In genomic region chr13:110397750-110398149, GRCm38 (mm10) we compare ENCODE assay signal across 9 mouse cellular contexts. TPM values are rescaled to one million over a fixed set of nuclear protein-coding genes. Genes with fewer than 3 reads are reported as not detected.
DNase-seq lines count a peak whose midpoint lies in the region; ATAC-seq lines count a peak whose summit lies in the region.
"Had no signal": no experiment of that assay in that cellular context is flagged by ENCODE, and none has a peak within 500 bp of the region (broad histone marks: within the 10 kb centered on the region; RNA-seq: fewer than 3 reads in every experiment).

No protein-coding gene starts in this region.

- ATAC-seq in heart, embryonic 13.5 days (ENCODE audit: extremely low read depth, insufficient number of reproducible peaks, low FRiP score, low TSS enrichment) = no peak
- ATAC-seq in embryonic facial prominence, embryonic 13.5 days (ENCODE audit: insufficient number of reproducible peaks, insufficient read depth, low FRiP score, low TSS enrichment, low read depth) = no peak
- no peak for ATAC-seq in midbrain, embryonic 14.5 days (ENCODE audit: low FRiP score, low TSS enrichment)

- no peaks in the 10 kb centered on the region for H3K9me3 ChIP-seq in heart, embryonic 13.5 days
- no peaks in the 10 kb centered on the region; the same call in 1 of the 2 replicates for H3K9me3 ChIP-seq in embryonic facial prominence, embryonic 13.5 days
- no peaks in the 10 kb centered on the region for H3K9me3 ChIP-seq in limb, embryonic 10.5 days (replicated peaks)
- H3K9me3 ChIP-seq in midbrain, embryonic 14.5 days (ENCODE audit: control insufficient read depth, low read length) = peaks cover 6% of the 10 kb centered on the region; the same call in 1 of the 2 replicates

- H3K4me1 ChIP-seq in heart, embryonic 13.5 days = peaks cover 34% of the 10 kb centered on the region
- peaks cover 21% of the 10 kb centered on the region for H3K4me1 ChIP-seq in embryonic facial prominence, embryonic 13.5 days
- peaks cover 28% of the 10 kb centered on the region for H3K4me1 ChIP-seq in limb, embryonic 10.5 days
- H3K4me1 ChIP-seq in midbrain, embryonic 14.5 days (ENCODE audit: control insufficient read depth, insufficient read depth, low read length) = peaks cover 8% of the 10 kb centered on the region

- peak overlapping the region; percentile 95 for H3K9ac ChIP-seq in heart, embryonic 13.5 days
- peak overlapping the region; percentile 55 for H3K9ac ChIP-seq in embryonic facial prominence, embryonic 13.5 days
- no peak overlapping the region for H3K9ac ChIP-seq in midbrain, embryonic 14.5 days (replicated peaks; ENCODE audit: low read length)
- H3K9ac ChIP-seq: liver, embryonic 14.5 days had no signal

- peaks cover 58% of the 10 kb centered on the region for H3K36me3 ChIP-seq in heart, embryonic 13.5 days
- H3K36me3 ChIP-seq in embryonic facial prominence, embryonic 13.5 days = peaks cover 43% of the 10 kb centered on the region
- peaks cover 44% of the 10 kb centered on the region for H3K36me3 ChIP-seq in limb, embryonic 10.5 days
- H3K36me3 ChIP-seq in midbrain, embryonic 14.5 days (ENCODE audit: control insufficient read depth, insufficient read depth, low read length) = peaks cover 45% of the 10 kb centered on the region

- H3K4me2 ChIP-seq in heart, embryonic 13.5 days = peak overlapping the region; percentile 85
- H3K4me2 ChIP-seq in embryonic facial prominence, embryonic 13.5 days = peak overlapping the region; percentile 96
- peak overlapping the region; percentile 98 for H3K4me2 ChIP-seq in midbrain, embryonic 14.5 days (ENCODE audit: low read length)

- H3K4me3 ChIP-seq in heart, embryonic 13.5 days = peak overlapping the region; percentile 69
- H3K4me3 ChIP-seq in embryonic facial prominence, embryonic 13.5 days = peak overlapping the region; percentile 83
- peak overlapping the region; percentile 8 for H3K4me3 ChIP-seq in limb, embryonic 10.5 days
- peak overlapping the region; percentile 23 for H3K4me3 ChIP-seq in midbrain, embryonic 14.5 days (replicated peaks; ENCODE audit: low read depth, low read length)

- 68% methylated on average over 8 of the region's 8 CpGs for WGBS in heart, embryonic 13.5 days
- 83% methylated on average over 8 of the region's 8 CpGs for whole genome bisulfite sequencing in embryonic facial prominence, embryonic 13.5 days
- 86% methylated on average over 8 of the region's 8 CpGs for WGBS in limb, embryonic 10.5 days
- 91% methylated on average over 8 of the region's 8 CpGs for WGBS in midbrain, embryonic 14.5 days

- intact Hi-C loops in heart, postnatal 25 days (cut with DNase I) = loop anchor here (2.0 to 5.0 kb wide), 3 partner anchors 161 to 350 kb away; no protein-coding TSS in a partner anchor
- intact Hi-C loops in left cerebral cortex, postnatal 10 days (cut with DNase I) = loop anchor here (5.0 to 10.0 kb wide), 4 partner anchors 160 to 467 kb away; no protein-coding TSS in a partner anchor

- DNase-seq in heart, postnatal 25 days (ENCODE audit: low spot score) = no peak
- no peak for DNase-seq in limb, embryonic 10.5 days (ENCODE audit: low spot score)
- DNase-seq in midbrain, embryonic 14.5 days = no peak
- no peak for DNase-seq in embryo, embryonic 9.5 days (ENCODE audit: extremely low spot score)
- DNase-seq in urinary bladder, postnatal 36 days (ENCODE audit: low spot score in 2 of 2) = no peak
- DNase-seq in left cerebral cortex, postnatal 10 days (ENCODE audit: extremely low spot score in 1 of 2, low spot score in 2 of 2) = no peak

- H3K27me3 ChIP-seq in heart, embryonic 13.5 days (replicated peaks) = no peaks in the 10 kb centered on the region
- no peaks in the 10 kb centered on the region for H3K27me3 ChIP-seq in embryonic facial prominence, embryonic 13.5 days
- H3K27me3 ChIP-seq in limb, embryonic 10.5 days (ENCODE audit: low read depth, poor library complexity, severe bottlenecking) = no peaks in the 10 kb centered on the region
- no peaks in the 10 kb centered on the region for H3K27me3 ChIP-seq in midbrain, embryonic 14.5 days (ENCODE audit: control insufficient read depth, insufficient read depth, low read length)

- H3K27ac ChIP-seq in heart, embryonic 13.5 days (replicated peaks) = peak overlapping the region; percentile 69
- H3K27ac ChIP-seq in embryonic facial prominence, embryonic 13.5 days = peak overlapping the region; percentile 44
- H3K27ac ChIP-seq in limb, embryonic 10.5 days = no peak overlapping the region
- no peak overlapping the region for H3K27ac ChIP-seq in midbrain, embryonic 14.5 days (replicated peaks; ENCODE audit: low read depth, low read length)
- H3K27ac ChIP-seq: liver, embryonic 14.5 days had no signal

RNA-seq across cellular contexts. Expression of gene Plk2, which starts 2.9 kb away (rescaled TPM):
- polyA plus RNA-seq in heart, embryonic 13.5 days (2015; fragmentation: Nextera tagmentation; extraction: Ambion mirVana) = 129 and 131 TPM in 2 replicates
- total RNA-seq in heart, postnatal 25 days (2021) = 10 to 100 TPM; 29.5 to 32.4 TPM
- polyA plus RNA-seq in embryonic facial prominence, embryonic 13.5 days (2015; fragmentation: Nextera tagmentation; extraction: Ambion mirVana) = 196 and 213 TPM in 2 replicates
- 73.9 and 85.7 TPM in 2 replicates for polyA plus RNA-seq in limb, embryonic 10.5 days (2016; fragmentation: Nextera tagmentation; extraction: Ambion mirVana)
- polyA plus RNA-seq in midbrain, embryonic 14.5 days (2014; fragmentation: Nextera tagmentation; extraction: Ambion mirVana) = 147 and 196 TPM in 2 replicates
- total RNA-seq in left cerebral cortex, postnatal 10 days (2021) = 100 to 1,000 TPM; 247 to 257 TPM

RNA-seq across cellular contexts. Expression of gene Gapt, which starts 40.8 kb away (rescaled TPM):
- 0.11 and 0.35 TPM in 2 replicates for polyA plus RNA-seq in heart, embryonic 13.5 days (2015; fragmentation: Nextera tagmentation; extraction: Ambion mirVana)
- under 1 TPM; 0.11 to 0.23 TPM for total RNA-seq in heart, postnatal 25 days (2021)
- 0.17 and 0.33 TPM in 2 replicates for polyA plus RNA-seq in embryonic facial prominence, embryonic 13.5 days (2015; fragmentation: Nextera tagmentation; extraction: Ambion mirVana)
- polyA plus RNA-seq in limb, embryonic 10.5 days (2016; fragmentation: Nextera tagmentation; extraction: Ambion mirVana) = 0.11 and 0.21 TPM in 2 replicates
- 0.11 TPM in 1 of 2 replicates, not detected in the other for polyA plus RNA-seq in midbrain, embryonic 14.5 days (2014; fragmentation: Nextera tagmentation; extraction: Ambion mirVana)
- total RNA-seq in left cerebral cortex, postnatal 10 days (2021) = not detected

Comparison
In these comparisons a context has a peak if more than half of its experiments do, and no peak if none do; other contexts are left out.
1. H3K27ac ChIP-seq: peak in heart, embryonic 13.5 days (single experiment) and embryonic facial prominence, embryonic 13.5 days (single experiment); none in limb, embryonic 10.5 days (single experiment) and midbrain, embryonic 14.5 days (single experiment).
2. H3K4me3 ChIP-seq: peak in every context shown above with its lines; median percentile 83 in embryonic facial prominence, embryonic 13.5 days; 69 in heart, embryonic 13.5 days; 23 in midbrain, embryonic 14.5 days; 8 in limb, embryonic 10.5 days.
3. Peak in every context shown above with its lines, with median percentiles within 50 percentile points of each other: H3K4me2 ChIP-seq.